Mouse (Mus musculus) heart, embryonic 10.5 days (tissue): ENCODE data around the gene Rlim. TPM values are rescaled to one million over a fixed set of nuclear protein-coding genes. Genes with fewer than 3 reads are reported as not detected.

Source experiments
- DNase-seq: peaks from one replicate; pipeline ENCODE4 v3.0.0-alpha.2; 2017; ENCODE audit warnings: low spot score
- H3K27ac ChIP-seq: fragments of 300-500 bp; sonication (generic); 2 replicates; pipeline ENCODE4 v1.5.1; 2016; ENCODE audit warnings: mild to moderate bottlenecking
- H3K27me3 ChIP-seq: fragments of 300-500 bp; sonication (generic); 2 replicates; pipeline ENCODE4 v1.6.1; 2016; ENCODE audit warnings: mild to moderate bottlenecking; ENCODE audit not compliant: poor library complexity, insufficient read depth, severe bottlenecking
- H3K36me3 ChIP-seq: fragments of 300-500 bp; sonication (generic); 2 replicates; pipeline ENCODE4 v1.6.1; 2016; ENCODE audit warnings: mild to moderate bottlenecking, moderate library complexity
- H3K4me1 ChIP-seq: fragments of 300-500 bp; sonication (generic); 2 replicates; pipeline ENCODE4 v1.6.1; 2016; ENCODE audit warnings: mild to moderate bottlenecking
- H3K4me3 ChIP-seq: fragments of 300-500 bp; sonication (generic); 2 replicates; pipeline ENCODE4 v1.5.1; 2016; ENCODE audit warnings: mild to moderate bottlenecking, moderate library complexity
- H3K9me3 ChIP-seq: fragments of 300-500 bp; sonication (generic); 2 replicates; pipeline ENCODE4 v1.6.1; 2016; ENCODE audit warnings: mild to moderate bottlenecking, moderate library complexity
- WGBS: fragments of 180-500 bp; shearing (Covaris S2); methylation state at CpG from one replicate; pipeline ENCODE4 v1.1.7; 2016; 5-methylcytosine and 5-hydroxymethylcytosine counted together
- polyA plus RNA-seq: library from polyadenylated mRNA; unstranded; fragments of >200 nt; fragmentation: Nextera tagmentation; extraction: Ambion mirVana; gene quantifications from 2 replicates; pipeline ENCODE4 v1.2.1, GENCODE M21; 2016

Gene Rlim
- polyA plus RNA-seq, 1 experiment from 2014 or later = 33.4 TPM

GRCm38 (mm10) chrX:103980590-103981168, 405 bp downstream of the Rlim start:
- H3K9me3 ChIP-seq = no peaks in the 10 kb centered on the region
- peak; percentile 77 for DNase-seq

GRCm38 (mm10) chrX:103980036-103980435, 1.0 kb downstream of the Rlim start:
- Histone ChIP-seq H3K36me3 (peaks cover 23% of the 10 kb centered on the region; the same call in 1 of the 2 replicates), H3K9me3 (no peaks in the 10 kb centered on the region), H3K27me3 (peaks cover 9% of the 10 kb centered on the region; the same call in 1 of the 2 replicates), H3K27ac (peak overlapping the region; percentile 95), H3K4me1 (no peaks in the 10 kb centered on the region), H3K4me3 (peak overlapping the region; percentile 75)
- DNase-seq = no peak
- WGBS = 19% methylated on average over 12 of the region's 12 CpGs

More at GRCm38 (mm10) chrX:103980590-103981168, 405 bp downstream of the Rlim start:
- H3K4me1 ChIP-seq = no peaks in the 10 kb centered on the region
- 14% methylated on average over 51 of the region's 51 CpGs for WGBS
- H3K36me3 ChIP-seq = peaks cover 20% of the 10 kb centered on the region; the same call in 1 of the 2 replicates
- peak overlapping the region; percentile 75 for H3K4me3 ChIP-seq
- peaks cover 9% of the 10 kb centered on the region; the same call in 1 of the 2 replicates for H3K27me3 ChIP-seq
- H3K27ac ChIP-seq = peak overlapping the region; percentile 95

GRCm38 (mm10) chrX:103939701-103940100, 41.4 kb downstream of the Rlim start:
- Histone ChIP-seq H3K9me3 (no peaks in the 10 kb centered on the region), H3K27me3 (peaks cover 27% of the 10 kb centered on the region; the same call in 1 of the 2 replicates), H3K4me3 (no peak overlapping the region), H3K27ac (no peak overlapping the region), H3K36me3 (no peaks in the 10 kb centered on the region), H3K4me1 (no peaks in the 10 kb centered on the region)
- no peak for DNase-seq
- 87% methylated on average over 3 of the region's 3 CpGs for WGBS

GRCm38 (mm10) chrX:103937333-103937732, 43.8 kb downstream of the Rlim start:
- no peak for DNase-seq
- peaks cover 13% of the 10 kb centered on the region; the same call in 1 of the 2 replicates for H3K27me3 ChIP-seq
- no peaks in the 10 kb centered on the region for H3K36me3 ChIP-seq
- no peak overlapping the region for H3K4me3 ChIP-seq
- no peaks in the 10 kb centered on the region for H3K4me1 ChIP-seq
- no peak overlapping the region for H3K27ac ChIP-seq
- H3K9me3 ChIP-seq = no peaks in the 10 kb centered on the region
- WGBS = 26% methylated on average over 3 of the region's 3 CpGs

- Histone ChIP-seq H3K27me3 (peaks cover 39% of the 10 kb centered on the region; the same call in 1 of the 2 replicates), H3K4me3 (no peak overlapping the region), H3K4me1 (no peaks in the 10 kb centered on the region), H3K36me3 (no peaks in the 10 kb centered on the region), H3K27ac (no peak overlapping the region), H3K9me3 (no peaks in the 10 kb centered on the region)
- WGBS = 40% methylated on average over 2 of the region's 2 CpGs
- no peak for DNase-seq
Measured at GRCm38 (mm10) chrX:103922436-103922835, 58.6 kb downstream of the Rlim start.

GRCm38 (mm10) chrX:103918954-103919353, 62.1 kb downstream of the Rlim start:
- H3K4me3 ChIP-seq = no peak overlapping the region
- no peaks in the 10 kb centered on the region for H3K9me3 ChIP-seq
- 35% methylated on average over 5 of the region's 5 CpGs for WGBS
- peaks cover 61% of the 10 kb centered on the region; the same call in 1 of the 2 replicates for H3K27me3 ChIP-seq
- H3K36me3 ChIP-seq = no peaks in the 10 kb centered on the region
- H3K27ac ChIP-seq = no peak overlapping the region
- DNase-seq = no peak
- no peaks in the 10 kb centered on the region for H3K4me1 ChIP-seq

GRCm38 (mm10) chrX:103914790-103915189, 66.3 kb downstream of the Rlim start:
- no peak overlapping the region for H3K27ac ChIP-seq
- no peak for DNase-seq
- no peak overlapping the region for H3K4me3 ChIP-seq
- peaks cover 72% of the 10 kb centered on the region; the same call in 1 of the 2 replicates for H3K27me3 ChIP-seq
- no peaks in the 10 kb centered on the region for H3K36me3 ChIP-seq
- H3K9me3 ChIP-seq = no peaks in the 10 kb centered on the region
- 8% methylated on average over 3 of the region's 3 CpGs for WGBS
- H3K4me1 ChIP-seq = no peaks in the 10 kb centered on the region

Other genes starting within 250 kb of the Rlim start
- gene Slc16a2, start 159.3 kb downstream of the Rlim start, polyA plus RNA-seq = 6.0 and 8.4 TPM in 2 replicates
- 0.64 and 0.67 TPM in 2 replicates for gene Nexmif, start 219.9 kb upstream of the Rlim start, polyA plus RNA-seq